Mouse (Mus musculus): ENCODE measurements around the gene Htra2.

DNA sequence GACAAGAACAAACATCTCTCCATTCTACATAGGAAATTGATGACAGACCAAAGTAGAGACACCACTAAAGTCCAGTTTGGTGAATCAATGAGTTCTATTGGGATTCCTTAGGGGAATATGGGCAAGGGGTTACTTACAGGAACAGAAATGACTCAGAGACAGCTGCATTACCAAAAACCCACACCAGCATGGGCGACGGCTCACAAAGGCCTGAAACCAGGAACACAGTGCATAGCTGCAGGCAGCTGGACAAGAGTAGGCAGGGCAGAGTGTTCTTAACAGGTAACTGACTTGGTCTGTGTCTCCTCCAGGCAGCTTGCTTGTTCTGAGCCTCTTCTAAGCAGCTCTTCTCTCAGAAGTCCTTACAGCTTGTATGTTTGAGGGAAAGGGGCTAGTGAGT lies 39.3 kb downstream of the Htra2 start:
- TF ChIP-seq CTCF (IDR thresholded peaks at IDR 0.05; ENCODE audit: control insufficient read depth, insufficient read depth, insufficient read length) = no peak
- TF ChIP-seq MYOD1 (IDR thresholded peaks at IDR 0.05; ENCODE audit: control insufficient read depth, insufficient read length, low read depth) = peak; percentile 91
